Mouse (Mus musculus): Measurements from ENCODE around the gene Ppid.

- TF ChIP-seq ZNF384 (IDR thresholded peaks at IDR 0.05; ENCODE audit: low read depth, low read length) (no peak), HCFC1 (IDR thresholded peaks at IDR 0.05; ENCODE audit: borderline replicate concordance, insufficient read depth, low read length) (peak; percentile 77), CHD2 (IDR thresholded peaks at IDR 0.05; ENCODE audit: low read depth, low read length) (no peak)
Observed at GRCm38 (mm10) chr3:79590863-79591792, at the start of gene Ppid.
